Mouse (Mus musculus): ENCODE results near the gene Rarb. TPM values are rescaled to one million over a fixed set of nuclear protein-coding genes. Genes with fewer than 3 reads are reported as not detected.

Gene Rarb
- polyA plus RNA-seq, 1 experiment, result not detected

DNA sequence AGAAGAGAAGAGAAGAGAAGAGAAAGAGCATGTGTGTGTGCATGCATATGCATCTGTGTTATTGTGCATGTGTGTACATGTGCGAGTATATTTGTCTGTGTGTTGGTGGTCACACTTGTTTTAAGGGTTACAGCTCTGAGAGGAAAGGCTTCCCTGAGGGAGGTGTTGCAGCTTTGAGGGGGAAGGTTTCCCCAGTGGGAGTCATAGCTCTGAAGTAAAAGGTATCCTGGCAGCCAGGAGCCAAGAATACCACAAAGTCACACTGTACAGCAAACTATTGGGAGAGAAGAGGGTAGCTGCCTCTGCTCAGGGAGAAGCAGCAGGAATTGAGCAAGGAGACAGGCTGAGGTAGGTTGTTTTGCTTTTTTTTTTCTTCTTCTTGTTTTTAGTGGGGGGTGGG, 81.2 kb downstream of the Rarb start:
- Histone ChIP-seq H3K9me3 (no peaks in the 10 kb centered on the region), H3K4me1 (peaks cover 52% of the 10 kb centered on the region), H3K36me3 (replicated peaks; ENCODE audit: low read length) (no peaks in the 10 kb centered on the region), H3K4me3 (replicated peaks) (no peak overlapping the region), H3K27me3 (replicated peaks) (peaks cover 4% of the 10 kb centered on the region)
- TF ChIP-seq GATA1 (IDR thresholded peaks at IDR 0.05; ENCODE audit: borderline replicate concordance, low read length) (no peak), FLI1 (IDR thresholded peaks at IDR 0.05; ENCODE audit: low read length) (no peak)

DNA sequence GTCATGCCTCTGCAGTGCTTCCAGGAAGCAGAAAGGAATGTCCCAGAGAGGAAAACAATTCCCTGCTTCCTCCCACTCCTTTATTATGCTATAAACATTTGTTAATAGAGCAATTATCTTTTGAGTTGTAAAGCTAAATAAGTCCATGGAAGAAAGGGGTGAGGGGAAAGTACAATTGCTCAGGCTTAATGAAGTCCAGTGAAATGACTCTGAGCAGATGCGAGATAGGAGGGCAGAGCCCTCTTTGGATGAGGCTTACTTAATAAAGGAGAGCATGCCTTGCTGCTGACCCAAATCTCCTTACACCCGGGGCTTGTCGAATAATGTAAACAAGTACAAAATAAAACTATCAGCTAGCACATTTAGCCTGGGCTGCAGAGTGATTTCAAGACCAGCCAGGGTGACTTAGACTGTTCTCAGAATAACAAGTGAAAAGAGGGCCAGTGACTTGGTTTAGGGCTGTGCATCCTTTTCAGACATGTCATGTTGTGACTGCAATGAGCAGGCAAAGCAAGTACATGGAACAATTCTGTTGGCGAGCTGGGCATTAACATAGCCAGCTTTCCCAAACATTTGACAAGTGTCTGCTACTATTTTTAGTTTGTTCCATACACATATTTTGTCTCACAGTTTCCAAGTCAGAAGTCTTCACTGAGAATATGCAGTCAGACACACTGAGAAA, 83.5 kb downstream of the Rarb start:
- Histone ChIP-seq H3K4me3 (replicated peaks) (no peak overlapping the region), H3K9me3 (no peaks in the 10 kb centered on the region), H3K4me1 (peaks cover 53% of the 10 kb centered on the region), H3K36me3 (replicated peaks; ENCODE audit: low read length) (no peaks in the 10 kb centered on the region), H3K27me3 (replicated peaks) (peaks cover 2% of the 10 kb centered on the region)
- TF ChIP-seq FLI1 (IDR thresholded peaks at IDR 0.05; ENCODE audit: low read length) (no peak), GATA1 (IDR thresholded peaks at IDR 0.05; ENCODE audit: borderline replicate concordance, low read length) (no peak)

- Histone ChIP-seq H3K27me3 (replicated peaks) (peaks cover 2% of the 10 kb centered on the region), H3K4me3 (replicated peaks) (no peak overlapping the region), H3K9me3 (no peaks in the 10 kb centered on the region), H3K4me1 (peaks cover 54% of the 10 kb centered on the region), H3K36me3 (replicated peaks; ENCODE audit: low read length) (no peaks in the 10 kb centered on the region)
- TF ChIP-seq FLI1 (IDR thresholded peaks at IDR 0.05; ENCODE audit: low read length), result no peak
- no peak for TF ChIP-seq GATA1 (IDR thresholded peaks at IDR 0.05; ENCODE audit: borderline replicate concordance, low read length)
Measured at GRCm38 (mm10) chr14:16733595-16734298, 85.2 kb downstream of the Rarb start.

DNA sequence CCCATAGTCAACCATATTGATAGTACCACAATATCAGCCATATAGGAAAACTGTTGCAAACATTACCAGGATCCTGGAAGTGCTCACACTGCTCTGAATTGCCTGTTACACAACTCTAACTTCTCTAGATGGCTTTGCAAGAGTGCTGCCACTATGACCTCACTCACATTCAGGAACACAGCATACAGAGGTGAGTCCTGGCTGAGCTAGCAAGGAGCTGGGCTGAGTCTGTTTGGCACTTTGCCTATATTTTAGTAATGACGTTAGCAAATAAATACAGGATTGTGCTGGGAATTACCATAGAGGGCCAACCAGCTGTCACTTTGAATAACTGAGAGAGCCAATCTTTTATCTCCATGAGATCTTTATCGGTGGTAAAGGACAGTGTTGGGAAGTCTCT, 86.9 kb downstream of the Rarb start:
- peaks cover 2% of the 10 kb centered on the region for H3K27me3 ChIP-seq (replicated peaks)
- peaks cover 3% of the 10 kb centered on the region; the same call in 1 of the 2 replicates for H3K9me3 ChIP-seq
- TF ChIP-seq GATA1 (IDR thresholded peaks at IDR 0.05; ENCODE audit: borderline replicate concordance, low read length), result no peak
- no peak for TF ChIP-seq FLI1 (IDR thresholded peaks at IDR 0.05; ENCODE audit: low read length)
- peaks cover 41% of the 10 kb centered on the region for H3K4me1 ChIP-seq
- no peaks in the 10 kb centered on the region for H3K36me3 ChIP-seq (replicated peaks; ENCODE audit: low read length)
- H3K4me3 ChIP-seq (replicated peaks), result no peak overlapping the region

- Histone ChIP-seq H3K27me3 (replicated peaks) (no peaks in the 10 kb centered on the region), H3K9me3 (peaks cover 16% of the 10 kb centered on the region), H3K4me1 (peaks cover 13% of the 10 kb centered on the region), H3K4me3 (replicated peaks) (no peak overlapping the region), H3K36me3 (replicated peaks; ENCODE audit: low read length) (no peaks in the 10 kb centered on the region)
- TF ChIP-seq FLI1 (IDR thresholded peaks at IDR 0.05; ENCODE audit: low read length), result no peak
- TF ChIP-seq GATA1 (IDR thresholded peaks at IDR 0.05; ENCODE audit: borderline replicate concordance, low read length), result no peak
Measured at GRCm38 (mm10) chr14:16728175-16728838, 90.6 kb downstream of the Rarb start.

DNA sequence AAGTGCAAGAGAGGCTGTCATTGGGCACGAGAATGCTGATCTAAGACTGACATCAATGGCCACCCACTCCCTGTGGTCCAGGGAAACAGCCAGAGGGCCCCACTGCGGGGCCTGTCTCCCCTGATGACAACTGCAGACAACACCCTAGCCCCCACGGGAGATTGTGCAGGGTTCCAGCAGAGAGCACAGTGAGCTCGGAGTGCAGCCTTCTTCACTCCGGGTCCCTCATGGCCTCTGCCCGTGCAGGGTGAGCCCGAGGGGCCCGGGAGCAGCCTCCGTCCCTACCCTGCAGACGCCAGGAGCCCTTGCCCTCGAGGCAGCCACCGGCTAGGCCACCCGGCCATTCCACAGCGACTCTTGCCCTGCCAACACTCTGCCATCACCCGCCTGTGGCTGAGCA, 95.0 kb downstream of the Rarb start:
- TF ChIP-seq FLI1 (IDR thresholded peaks at IDR 0.05; ENCODE audit: low read length) (no peak), GATA1 (IDR thresholded peaks at IDR 0.05; ENCODE audit: borderline replicate concordance, low read length) (no peak)
- Histone ChIP-seq H3K4me1 (no peaks in the 10 kb centered on the region), H3K27me3 (replicated peaks) (no peaks in the 10 kb centered on the region), H3K4me3 (replicated peaks) (no peak overlapping the region), H3K9me3 (peaks cover 31% of the 10 kb centered on the region), H3K36me3 (replicated peaks; ENCODE audit: low read length) (no peaks in the 10 kb centered on the region)

GRCm38 (mm10) chr14:16717821-16718220, 101.1 kb downstream of the Rarb start:
- H3K4me1 ChIP-seq, result peaks cover 18% of the 10 kb centered on the region
- H3K9me3 ChIP-seq, result peaks cover 16% of the 10 kb centered on the region
- no peaks in the 10 kb centered on the region for H3K36me3 ChIP-seq (replicated peaks; ENCODE audit: low read length)
- H3K4me3 ChIP-seq (replicated peaks), result no peak overlapping the region
- TF ChIP-seq FLI1 (IDR thresholded peaks at IDR 0.05; ENCODE audit: low read length) (no peak), GATA1 (IDR thresholded peaks at IDR 0.05; ENCODE audit: borderline replicate concordance, low read length) (no peak)
- no peaks in the 10 kb centered on the region for H3K27me3 ChIP-seq (replicated peaks)

DNA sequence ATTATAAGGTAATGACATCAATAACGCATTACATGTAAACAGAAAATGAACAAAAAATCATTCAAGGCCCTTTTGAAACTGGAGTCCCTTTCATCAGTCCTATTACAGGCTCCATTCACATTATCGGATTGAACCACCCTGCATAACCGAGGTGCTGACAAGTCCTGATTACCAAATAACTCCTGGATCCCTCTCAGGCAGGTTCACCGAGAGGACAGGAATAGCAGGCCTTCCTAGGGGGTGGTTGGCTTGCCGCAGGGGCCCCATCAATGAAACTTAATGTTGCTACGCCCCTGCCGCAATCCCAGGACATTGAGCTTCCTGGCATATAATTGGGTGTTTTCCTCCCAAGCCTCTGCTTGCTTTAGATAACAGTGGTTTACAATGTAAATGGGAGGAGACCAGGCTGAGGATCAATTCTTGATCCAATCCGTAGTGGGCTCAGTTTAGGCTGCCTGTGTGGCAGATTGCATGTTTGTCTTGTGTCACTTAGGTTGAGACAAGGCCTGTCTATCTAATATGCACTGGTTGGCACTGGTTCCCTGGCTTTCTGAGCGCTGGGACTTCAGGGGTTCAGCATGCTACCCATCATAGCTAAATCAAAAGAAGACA, 104.5 kb downstream of the Rarb start:
- TF ChIP-seq FLI1 (IDR thresholded peaks at IDR 0.05; ENCODE audit: low read length) (no peak), GATA1 (IDR thresholded peaks at IDR 0.05; ENCODE audit: borderline replicate concordance, low read length) (no peak)
- Histone ChIP-seq H3K9me3 (0 out of 2 replicates have a peak, but pooled peaks cover 5% of the 10 kb centered on the region), H3K36me3 (replicated peaks; ENCODE audit: low read length) (no peaks in the 10 kb centered on the region), H3K4me3 (replicated peaks) (no peak overlapping the region), H3K4me1 (peaks cover 18% of the 10 kb centered on the region), H3K27me3 (replicated peaks) (no peaks in the 10 kb centered on the region)

DNA sequence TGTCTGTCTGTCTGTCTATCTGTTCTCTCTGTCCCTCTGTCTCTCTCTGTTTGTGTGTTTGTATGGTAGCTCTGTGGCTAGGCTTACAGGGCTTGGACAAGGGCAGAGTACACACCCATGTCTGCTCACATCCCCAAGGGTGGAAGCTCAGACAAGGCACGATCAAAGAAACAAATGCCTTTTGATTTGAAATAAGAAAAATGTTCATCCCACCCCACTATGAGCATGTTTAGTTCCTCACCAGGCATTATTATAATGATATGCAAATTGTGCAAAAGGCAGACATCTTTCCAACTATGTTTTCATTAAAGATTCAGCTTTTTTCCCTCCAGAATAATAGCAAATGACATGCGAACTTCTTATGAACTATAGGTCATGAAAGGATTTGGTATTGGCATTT, 105.2 kb downstream of the Rarb start:
- TF ChIP-seq FLI1 (IDR thresholded peaks at IDR 0.05; ENCODE audit: low read length) (no peak), GATA1 (IDR thresholded peaks at IDR 0.05; ENCODE audit: borderline replicate concordance, low read length) (no peak)
- peaks cover 18% of the 10 kb centered on the region for H3K4me1 ChIP-seq
- H3K9me3 ChIP-seq, result 0 out of 2 replicates have a peak, but pooled peaks cover 5% of the 10 kb centered on the region
- no peaks in the 10 kb centered on the region for H3K36me3 ChIP-seq (replicated peaks; ENCODE audit: low read length)
- no peaks in the 10 kb centered on the region for H3K27me3 ChIP-seq (replicated peaks)
- H3K4me3 ChIP-seq (replicated peaks), result no peak overlapping the region
